Comparison of ENCODE assay signal across 15 mouse cellular contexts in the genomic region with DNA sequence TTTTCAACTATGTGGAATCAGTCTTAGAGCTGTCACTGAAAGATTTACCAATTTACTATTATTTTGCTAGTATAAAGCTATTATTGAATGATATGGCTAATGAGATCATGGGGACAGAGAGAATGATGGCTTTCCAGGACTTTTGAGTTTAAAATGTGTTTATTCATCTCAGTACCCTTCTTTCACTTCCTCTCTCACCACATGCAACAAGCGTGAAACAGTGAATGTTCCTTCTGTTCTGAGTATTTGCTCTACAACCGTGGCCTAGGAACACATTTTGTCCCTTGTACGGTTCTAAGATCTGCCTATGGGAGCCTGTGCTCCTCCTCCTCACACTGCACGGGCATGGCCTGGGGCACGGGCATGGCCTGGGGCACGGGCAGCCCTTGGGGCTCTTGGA.
"Had no signal": no experiment of that assay in that cellular context is flagged by ENCODE, and none has a peak within 500 bp of the region (broad histone marks: within the 10 kb centered on the region; RNA-seq: fewer than 3 reads in every experiment).

No protein-coding gene starts in this region.

- H3K9ac ChIP-seq: limb, embryonic 12.5 days; liver, embryonic 14.5 days; midbrain, embryonic 13.5 days had no signal

- H3K27me3 ChIP-seq: limb, embryonic 12.5 days; midbrain, embryonic 13.5 days had no signal

- H3K36me3 ChIP-seq: limb, embryonic 12.5 days had no signal

- H3K4me3 ChIP-seq: limb, embryonic 12.5 days; midbrain, embryonic 13.5 days had no signal

- H3K27ac ChIP-seq: liver, embryonic 14.5 days; midbrain, embryonic 13.5 days had no signal

- H3K9me3 ChIP-seq: limb, embryonic 12.5 days; midbrain, embryonic 13.5 days had no signal

- H3K4me2 ChIP-seq: limb, embryonic 12.5 days; midbrain, embryonic 13.5 days had no signal

- ATAC-seq: hindbrain, embryonic 16.5 days; inflammation-experienced regulatory T-cells, adult 6 months; intestine, postnatal 0 days; midbrain, embryonic 13.5 days had no signal

- DNase-seq: kidney, adult 8-10 months; kidney, postnatal 25 days; layer of hippocampus, postnatal 36 days; lung, adult 2 months; lung, postnatal 4 days; right cerebral cortex, postnatal 4 days; spleen, adult 18-20 months; thymus, adult 18-20 months; thymus, postnatal 14 days had no signal
